Mouse (Mus musculus): ENCODE measurements around the gene Ttbk2. TPM values are rescaled to one million over a fixed set of nuclear protein-coding genes. Genes with fewer than 3 reads are reported as not detected.

The Ttbk2 gene
- polyA plus RNA-seq (2015; fragmentation: Nextera tagmentation; extraction: Ambion mirVana), result 2.2 and 2.3 TPM in 2 replicates

- Histone ChIP-seq H3K9me3 (replicated peaks; ENCODE audit: low read length) (no peaks in the 10 kb centered on the region), H3K4me3 (replicated peaks; ENCODE audit: low read depth, low read length) (peak within 1 kb of the TSS; percentile 77), H3K27me3 (ENCODE audit: insufficient read depth, low read length) (no peaks in the 10 kb centered on the region), H3K9ac (ENCODE audit: low read depth, low read length) (peak within 1 kb of the TSS; percentile 65), H3K27ac (peak within 1 kb of the TSS; percentile 27; the same call in 1 of the 2 replicates), H3K36me3 (ENCODE audit: insufficient read depth, low read length) (no peaks in the 10 kb centered on the region), H3K4me1 (replicated peaks; ENCODE audit: insufficient read depth, low read length) (no peaks in the 10 kb centered on the region), H3K4me2 (ENCODE audit: low read length) (peak within 1 kb of the TSS; percentile 90)
- peak; percentile 53 for TF ChIP-seq CTCF (IDR thresholded peaks at IDR 0.05; ENCODE audit: low read depth)
- DNase-seq (ENCODE audit: low spot score) (peak; percentile 99), ATAC-seq (replicated peaks; ENCODE audit: low FRiP score, low read depth) (peak; percentile 99)
- under 1% methylated on average over 39 of the region's 39 CpGs for WGBS
Observed at GRCm38 (mm10) chr2:120850424-120851082, at the start of gene Ttbk2. Gene Ttbk2, minus strand, starts transcription at chr2:120850604.

DNA sequence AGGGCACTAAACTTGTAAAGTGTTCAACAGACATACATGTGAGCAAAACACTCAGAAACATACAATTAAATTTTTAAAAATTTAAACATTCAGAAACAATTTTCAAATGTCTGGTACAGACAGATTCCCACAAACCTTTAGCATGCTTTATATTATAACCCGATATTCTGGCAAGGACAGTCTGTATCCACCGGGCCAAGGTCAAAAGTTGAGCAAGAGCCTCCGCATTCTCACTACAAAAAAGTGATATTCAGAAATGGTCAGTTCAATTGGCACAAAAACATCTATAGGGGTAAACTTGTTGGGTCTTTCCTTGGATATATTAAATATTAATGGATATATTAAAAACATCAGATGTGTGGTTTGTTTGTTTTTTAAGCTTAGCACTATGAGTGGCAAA lies 46.0 kb upstream of the Ttbk2 start:
- Histone ChIP-seq H3K9me3 (replicated peaks; ENCODE audit: low read length) (no peaks in the 10 kb centered on the region), H3K9ac (ENCODE audit: low read depth, low read length) (no peak overlapping the region), H3K27me3 (ENCODE audit: insufficient read depth, low read length) (no peaks in the 10 kb centered on the region), H3K4me1 (replicated peaks; ENCODE audit: insufficient read depth, low read length) (no peaks in the 10 kb centered on the region), H3K4me2 (ENCODE audit: low read length) (no peak overlapping the region), H3K36me3 (ENCODE audit: insufficient read depth, low read length) (peaks cover 56% of the 10 kb centered on the region), H3K27ac (no peak overlapping the region), H3K4me3 (replicated peaks; ENCODE audit: low read depth, low read length) (no peak overlapping the region)
- ATAC-seq (replicated peaks; ENCODE audit: low FRiP score, low read depth) (no peak), DNase-seq (ENCODE audit: low spot score) (no peak)
- no peak for TF ChIP-seq CTCF (IDR thresholded peaks at IDR 0.05; ENCODE audit: low read depth)
- WGBS, result 95% methylated on average over 3 of the region's 3 CpGs

- no peaks in the 10 kb centered on the region for H3K27me3 ChIP-seq (ENCODE audit: insufficient read depth, low read length)
- H3K27ac ChIP-seq, result no peak overlapping the region
- DNase-seq (ENCODE audit: low spot score), result no peak
- no peak for ATAC-seq (replicated peaks; ENCODE audit: low FRiP score, low read depth)
- no peaks in the 10 kb centered on the region for H3K9me3 ChIP-seq (replicated peaks; ENCODE audit: low read length)
- TF ChIP-seq CTCF (IDR thresholded peaks at IDR 0.05; ENCODE audit: low read depth), result no peak
- H3K4me3 ChIP-seq (replicated peaks; ENCODE audit: low read depth, low read length), result no peak overlapping the region
- no peaks in the 10 kb centered on the region for H3K4me1 ChIP-seq (replicated peaks; ENCODE audit: insufficient read depth, low read length)
- H3K4me2 ChIP-seq (ENCODE audit: low read length), result no peak overlapping the region
- H3K36me3 ChIP-seq (ENCODE audit: insufficient read depth, low read length), result peaks cover 40% of the 10 kb centered on the region
- no peak overlapping the region for H3K9ac ChIP-seq (ENCODE audit: low read depth, low read length)
- 88% methylated on average over 5 of the region's 5 CpGs for WGBS
Observed at GRCm38 (mm10) chr2:120887601-120888000, 37.2 kb upstream of the Ttbk2 start.

DNA sequence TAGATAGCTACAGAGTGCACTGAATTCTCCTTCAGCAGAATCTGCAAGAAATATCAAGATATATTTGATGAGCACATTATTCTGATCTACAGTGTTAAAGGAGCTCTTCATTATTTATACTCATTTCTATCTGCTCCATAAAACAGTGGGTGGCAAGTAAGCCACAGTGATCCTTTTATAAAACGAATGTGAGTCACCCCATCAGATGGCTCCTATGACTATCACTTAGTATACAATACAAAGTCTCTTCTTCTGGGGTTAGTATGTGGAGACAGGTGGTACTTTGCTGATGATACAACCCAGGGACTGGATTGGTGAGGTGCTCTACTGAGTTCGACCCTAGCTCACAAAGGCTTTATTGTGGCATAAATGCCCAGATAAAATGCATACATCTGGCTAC lies 22.8 kb upstream of the Ttbk2 start:
- no peak for ATAC-seq (replicated peaks; ENCODE audit: low FRiP score, low read depth)
- Histone ChIP-seq H3K4me3 (replicated peaks; ENCODE audit: low read depth, low read length) (no peak overlapping the region), H3K27me3 (ENCODE audit: insufficient read depth, low read length) (no peaks in the 10 kb centered on the region), H3K4me1 (replicated peaks; ENCODE audit: insufficient read depth, low read length) (no peaks in the 10 kb centered on the region), H3K36me3 (ENCODE audit: insufficient read depth, low read length) (peaks cover 26% of the 10 kb centered on the region), H3K9me3 (replicated peaks; ENCODE audit: low read length) (no peaks in the 10 kb centered on the region), H3K27ac (no peak overlapping the region), H3K9ac (ENCODE audit: low read depth, low read length) (no peak overlapping the region), H3K4me2 (ENCODE audit: low read length) (no peak overlapping the region)
- TF ChIP-seq CTCF (IDR thresholded peaks at IDR 0.05; ENCODE audit: low read depth), result no peak
- no peak for DNase-seq (ENCODE audit: low spot score)
- 85% methylated on average over 2 of the region's 2 CpGs for WGBS

DNA sequence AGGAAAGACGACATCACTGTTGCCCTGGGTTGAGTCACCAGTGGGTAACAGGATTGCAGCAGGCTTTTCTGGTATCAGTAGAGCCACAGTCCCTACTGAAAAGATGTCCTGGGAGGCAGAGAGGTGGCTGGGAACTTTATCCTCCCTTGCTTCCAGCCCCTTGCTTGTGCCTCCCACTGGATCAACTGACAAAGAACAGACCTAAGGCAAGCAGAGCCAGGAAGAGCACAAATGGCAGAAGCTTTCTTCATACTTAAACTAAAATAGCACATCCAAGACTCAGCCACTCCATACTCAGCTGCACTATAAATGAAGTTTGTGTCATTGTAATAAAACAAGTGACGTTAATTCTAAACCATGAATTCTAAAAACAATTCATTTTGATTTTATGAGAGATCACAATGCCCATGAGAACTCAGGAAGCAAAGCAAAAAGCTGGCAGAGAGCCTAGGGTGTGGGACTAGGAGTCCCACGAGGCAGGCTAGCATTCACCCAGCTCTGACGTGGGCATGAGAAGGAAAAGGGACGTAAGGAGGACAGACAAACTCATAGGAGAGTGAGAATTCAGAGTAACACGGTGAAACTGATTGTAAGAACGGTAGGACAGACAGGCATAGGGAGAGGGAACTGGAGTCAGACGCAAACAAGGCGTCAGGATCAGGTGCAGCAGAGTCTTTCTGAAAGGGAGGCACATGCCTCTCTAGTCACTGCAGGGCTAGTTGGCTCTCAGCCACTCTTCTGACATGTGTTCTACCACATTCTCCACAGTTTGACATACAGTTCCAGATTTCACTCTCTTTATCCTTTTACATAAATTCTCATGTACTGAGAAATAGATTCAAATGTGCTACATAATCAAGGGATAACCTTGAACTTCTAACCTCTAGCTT lies 21.3 kb upstream of the Ttbk2 start:
- Histone ChIP-seq H3K9ac (ENCODE audit: low read depth, low read length) (no peak overlapping the region), H3K27ac (peak overlapping the region; percentile 40; the same call in 1 of the 2 replicates), H3K4me3 (replicated peaks; ENCODE audit: low read depth, low read length) (no peak overlapping the region), H3K4me2 (ENCODE audit: low read length) (no peak overlapping the region), H3K9me3 (replicated peaks; ENCODE audit: low read length) (no peaks in the 10 kb centered on the region), H3K27me3 (ENCODE audit: insufficient read depth, low read length) (no peaks in the 10 kb centered on the region), H3K4me1 (replicated peaks; ENCODE audit: insufficient read depth, low read length) (no peaks in the 10 kb centered on the region), H3K36me3 (ENCODE audit: insufficient read depth, low read length) (peaks cover 33% of the 10 kb centered on the region)
- ATAC-seq (replicated peaks; ENCODE audit: low FRiP score, low read depth) (no peak), DNase-seq (ENCODE audit: low spot score) (no peak)
- TF ChIP-seq CTCF (IDR thresholded peaks at IDR 0.05; ENCODE audit: low read depth), result no peak
- WGBS, result 74% methylated on average over 9 of the region's 9 CpGs

GRCm38 (mm10) chr2:120867336-120867735 lies 16.9 kb upstream of the Ttbk2 start:
- Histone ChIP-seq H3K4me3 (replicated peaks; ENCODE audit: low read depth, low read length) (no peak overlapping the region), H3K27ac (no peak overlapping the region), H3K36me3 (ENCODE audit: insufficient read depth, low read length) (peaks cover 34% of the 10 kb centered on the region), H3K4me1 (replicated peaks; ENCODE audit: insufficient read depth, low read length) (no peaks in the 10 kb centered on the region), H3K27me3 (ENCODE audit: insufficient read depth, low read length) (no peaks in the 10 kb centered on the region), H3K9ac (ENCODE audit: low read depth, low read length) (no peak overlapping the region), H3K4me2 (ENCODE audit: low read length) (no peak overlapping the region), H3K9me3 (replicated peaks; ENCODE audit: low read length) (no peaks in the 10 kb centered on the region)
- no peak for ATAC-seq (replicated peaks; ENCODE audit: low FRiP score, low read depth)
- no peak for TF ChIP-seq CTCF (IDR thresholded peaks at IDR 0.05; ENCODE audit: low read depth)
- DNase-seq (ENCODE audit: low spot score), result no peak
- 85% methylated on average over 5 of the region's 5 CpGs for WGBS
